Mouse (Mus musculus) lung, embryonic 14.5 days (tissue): ENCODE data around the gene Dpf3. TPM values are rescaled to one million over a fixed set of nuclear protein-coding genes. Genes with fewer than 3 reads are reported as not detected.
A peak's percentile ranks its signal among the peaks of the same experiment; 100 is the strongest.

Experiments used
- ATAC-seq: fragments of 200-750 bp; cut with Nextera tagmentation; 2 replicates; pipeline ENCODE4 v1.8.0; 2017; ENCODE audit warnings: mild to moderate bottlenecking, moderate TSS enrichment, moderate library complexity; ENCODE audit not compliant: insufficient read depth
- DNase-seq: peaks from one replicate; pipeline ENCODE4 v3.0.0-alpha.2; 2015
- H3K27ac ChIP-seq: fragments of 300-500 bp; sonication (generic); 2 replicates; pipeline ENCODE4 v1.5.1; 2014; ENCODE audit warnings: low read depth, mild to moderate bottlenecking, moderate library complexity
- H3K27me3 ChIP-seq: fragments of 300-500 bp; sonication (generic); 2 replicates; pipeline ENCODE4 v1.6.1; 2014; ENCODE audit warnings: low read length, control low read depth; ENCODE audit not compliant: insufficient read depth
- H3K36me3 ChIP-seq: fragments of 300-500 bp; sonication (generic); 2 replicates; pipeline ENCODE4 v1.6.1; 2014; ENCODE audit warnings: control low read depth; ENCODE audit not compliant: insufficient read depth
- H3K4me1 ChIP-seq: fragments of 300-500 bp; sonication (generic); 2 replicates; pipeline ENCODE4 v1.6.1; 2014; ENCODE audit warnings: antibody characterized with exemption, control low read depth; ENCODE audit not compliant: insufficient read depth
- H3K4me2 ChIP-seq: fragments of 300-500 bp; sonication (generic); 2 replicates; pipeline ENCODE4 v1.6.1; 2014; ENCODE audit warnings: mild to moderate bottlenecking
- H3K4me3 ChIP-seq: fragments of 300-500 bp; sonication (generic); 2 replicates; pipeline ENCODE4 v1.5.1; 2014; ENCODE audit warnings: low read depth, low read length
- H3K9ac ChIP-seq: fragments of 300-500 bp; sonication (generic); 2 replicates; pipeline ENCODE4 v1.6.1; 2014
- H3K9me3 ChIP-seq: fragments of 300-500 bp; sonication (generic); 2 replicates; pipeline ENCODE4 v1.6.1; 2016; ENCODE audit warnings: low read depth, low read length, control low read depth
- CTCF ChIP-seq: IDR thresholded peaks from 2 replicates; pipeline ENCODE4 v1.5.1; 2016; ENCODE audit warnings: antibody characterized with exemption, low read depth
- WGBS: fragments of 180-500 bp; shearing (Covaris S2); extraction: QIAGEN DNeasy Blood & Tissue Kit; methylation state at CpG from one replicate; pipeline ENCODE4 v1.1.7; 2014; 5-methylcytosine and 5-hydroxymethylcytosine counted together
- polyA plus RNA-seq: library from polyadenylated mRNA; unstranded; fragments of >200 nt; fragmentation: Nextera tagmentation; extraction: Ambion mirVana; gene quantifications from 2 replicates; pipeline ENCODE4 v1.2.1, GENCODE M21; 2014

Dpf3 gene
- polyA plus RNA-seq, 1 experiment from 2014 or later: 3.1 TPM

GRCm38 (mm10) chr12:83491609-83492008 lies 4.1 kb upstream of the Dpf3 start:
- peak; percentile 56 for TF ChIP-seq CTCF
- Histone ChIP-seq H3K4me2 (no peak overlapping the region), H3K27me3 (peaks cover 4% of the 10 kb centered on the region), H3K4me1 (no peaks in the 10 kb centered on the region), H3K9ac (no peak overlapping the region), H3K27ac (no peak overlapping the region), H3K9me3 (peaks cover 7% of the 10 kb centered on the region; the same call in 1 of the 2 replicates), H3K36me3 (no peaks in the 10 kb centered on the region), H3K4me3 (no peak overlapping the region)
- peak; percentile 18 for DNase-seq
- 70% methylated on average over 1 of the region's 1 CpGs for WGBS
- ATAC-seq: no peak

DNA sequence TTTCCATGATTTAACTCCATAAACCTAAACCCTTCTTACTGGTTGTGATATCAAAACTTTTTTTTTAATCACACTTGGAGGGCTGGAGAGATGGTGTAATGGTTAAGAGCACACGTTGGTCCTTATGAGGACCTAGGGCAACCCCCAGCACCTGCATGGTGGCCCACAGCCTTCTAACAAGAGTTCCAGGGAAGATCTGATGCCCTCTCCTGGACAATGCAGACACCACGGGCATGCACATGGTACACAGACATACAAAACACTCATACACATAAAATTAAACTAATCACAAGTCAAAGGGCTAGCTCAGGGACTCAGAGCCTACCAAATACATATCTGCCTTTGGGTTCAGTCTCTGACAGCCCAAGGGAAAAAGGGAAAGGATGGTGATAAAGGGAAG lies 2.2 kb upstream of the Dpf3 start:
- Histone ChIP-seq H3K27ac (no peak overlapping the region), H3K4me1 (0 out of 2 replicates have a peak, but pooled peaks cover 3% of the 10 kb centered on the region), H3K9me3 (peaks cover 7% of the 10 kb centered on the region; the same call in 1 of the 2 replicates), H3K4me3 (no peak overlapping the region), H3K27me3 (peaks cover 21% of the 10 kb centered on the region), H3K4me2 (no peak overlapping the region), H3K9ac (no peak overlapping the region), H3K36me3 (no peaks in the 10 kb centered on the region)
- TF ChIP-seq CTCF: no peak
- DNase-seq (no peak), ATAC-seq (no peak)
- WGBS: 38% methylated on average over 2 of the region's 2 CpGs

GRCm38 (mm10) chr12:83488211-83488941 lies 860 bp upstream of the Dpf3 start:
- Histone ChIP-seq H3K27me3 (peaks cover 33% of the 10 kb centered on the region), H3K36me3 (no peaks in the 10 kb centered on the region), H3K4me1 (0 out of 2 replicates have a peak, but pooled peaks cover 3% of the 10 kb centered on the region), H3K4me3 (peak overlapping the region; percentile 64), H3K27ac (no peak overlapping the region), H3K9me3 (peaks cover 7% of the 10 kb centered on the region; the same call in 1 of the 2 replicates), H3K4me2 (peak overlapping the region; percentile 99), H3K9ac (peak overlapping the region; percentile 34; the same call in 1 of the 2 replicates)
- no peak for TF ChIP-seq CTCF
- peak; percentile 38 for DNase-seq
- no peak for ATAC-seq
- under 1% methylated on average over 29 of the region's 29 CpGs for WGBS

GRCm38 (mm10) chr12:83486671-83487461 lies 650 bp downstream of the Dpf3 start:
- Histone ChIP-seq H3K36me3 (no peaks in the 10 kb centered on the region), H3K9ac (peak overlapping the region; percentile 58), H3K9me3 (peaks cover 7% of the 10 kb centered on the region; the same call in 1 of the 2 replicates), H3K4me3 (peak overlapping the region; percentile 64), H3K27me3 (peaks cover 33% of the 10 kb centered on the region), H3K27ac (peak overlapping the region; percentile 52; the same call in 1 of the 2 replicates), H3K4me1 (0 out of 2 replicates have a peak, but pooled peaks cover 3% of the 10 kb centered on the region), H3K4me2 (peak overlapping the region; percentile 99)
- peak; percentile 71 for ATAC-seq
- whole genome bisulfite sequencing: under 1% methylated on average over 73 of the region's 73 CpGs
- peak; percentile 3; the same call in 1 of the 2 replicates for TF ChIP-seq CTCF
- DNase-seq: peak; percentile 70

- Histone ChIP-seq H3K9ac (peak overlapping the region; percentile 58), H3K4me3 (peak overlapping the region; percentile 64), H3K27me3 (peaks cover 33% of the 10 kb centered on the region), H3K4me1 (0 out of 2 replicates have a peak, but pooled peaks cover 3% of the 10 kb centered on the region), H3K4me2 (peak overlapping the region; percentile 99), H3K9me3 (peaks cover under 1% of the 10 kb centered on the region; the same call in 1 of the 2 replicates), H3K27ac (no peak overlapping the region), H3K36me3 (no peaks in the 10 kb centered on the region)
- TF ChIP-seq CTCF: no peak
- ATAC-seq (no peak), DNase-seq (peak; percentile 42)
- WGBS: under 1% methylated on average over 53 of the region's 53 CpGs
Measured at GRCm38 (mm10) chr12:83485911-83486670, 1.4 kb downstream of the Dpf3 start.

DNA sequence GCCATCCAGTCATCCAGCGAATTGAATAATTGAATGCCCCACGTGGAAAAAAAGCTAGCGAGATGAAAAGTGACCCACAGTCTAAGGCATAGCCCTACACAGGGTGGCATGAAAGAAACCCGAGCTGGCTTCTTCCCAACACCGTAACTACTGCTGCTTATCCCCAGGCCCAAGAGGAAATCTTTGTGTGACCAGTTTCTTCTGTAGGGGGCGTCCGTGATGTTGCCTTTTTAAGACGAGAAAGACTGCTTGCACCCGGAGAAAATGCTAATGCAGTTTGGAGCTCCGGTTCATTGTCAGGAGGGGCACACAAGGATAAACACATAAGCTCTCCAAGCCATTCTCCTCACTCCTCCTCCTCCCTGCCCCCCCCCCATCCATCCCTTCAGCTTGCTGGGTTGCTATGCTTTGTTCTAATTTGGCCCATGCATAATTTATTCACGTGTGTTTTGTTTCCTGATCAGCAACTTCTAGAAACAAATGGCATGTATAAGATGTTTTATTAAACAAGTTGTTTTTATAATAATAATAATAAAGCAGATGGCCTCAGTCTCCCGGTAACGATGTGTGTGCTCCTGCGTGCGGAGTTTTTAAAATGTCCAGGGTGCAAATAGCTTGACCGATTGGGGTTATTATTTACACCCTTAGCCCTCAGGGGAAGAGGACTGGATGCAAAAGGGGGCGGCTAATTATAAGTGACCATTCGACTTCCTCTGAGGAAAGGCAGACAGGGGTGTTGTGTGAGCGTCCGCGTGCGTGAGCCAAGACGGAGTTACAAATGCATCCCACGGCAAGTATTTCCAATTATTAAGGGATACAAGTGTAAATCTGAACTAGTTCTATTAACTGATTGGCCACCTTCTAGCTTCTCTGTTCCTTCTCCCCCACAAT lies 2.4 kb downstream of the Dpf3 start:
- Histone ChIP-seq H3K4me2 (peak overlapping the region; percentile 99), H3K27ac (no peak overlapping the region), H3K9me3 (no peaks in the 10 kb centered on the region), H3K27me3 (peaks cover 33% of the 10 kb centered on the region), H3K4me1 (0 out of 2 replicates have a peak, but pooled peaks cover 3% of the 10 kb centered on the region), H3K9ac (peak overlapping the region; percentile 58; the same call in 1 of the 2 replicates), H3K36me3 (no peaks in the 10 kb centered on the region), H3K4me3 (peak overlapping the region; percentile 64)
- peak; percentile 42 for DNase-seq
- ATAC-seq: no peak
- 3% methylated on average over 24 of the region's 24 CpGs for WGBS
- 0 out of 2 replicates have a peak, but pooled peaks have one; percentile 5 for TF ChIP-seq CTCF
